Mouse (Mus musculus): ENCODE measurements around the gene Atf7ip.

DNA sequence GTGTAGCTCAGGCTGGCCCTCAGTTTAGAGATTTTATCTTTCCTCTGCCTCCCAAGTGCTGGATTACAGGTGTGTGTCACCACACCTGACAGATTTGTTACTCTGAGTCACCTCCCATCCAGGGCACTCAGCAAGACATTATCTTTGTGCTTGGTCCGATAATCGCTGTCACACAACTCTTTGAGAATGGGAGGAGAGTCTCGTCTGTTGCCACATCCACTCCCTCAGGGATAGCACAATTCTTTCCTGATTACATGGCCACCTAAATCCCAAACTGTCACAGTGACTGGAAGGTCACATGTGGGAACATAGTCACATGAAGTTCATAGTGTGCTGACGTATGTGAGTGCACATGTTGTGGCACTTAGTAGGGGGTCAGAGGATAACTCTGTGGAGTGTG, 152.3 kb downstream of the Atf7ip start:
- TF ChIP-seq CTCF (IDR thresholded peaks at IDR 0.05; ENCODE audit: control insufficient read depth, insufficient read depth, insufficient read length) (no peak), MYOD1 (IDR thresholded peaks at IDR 0.05; ENCODE audit: control insufficient read depth, insufficient read length, low read depth) (no peak), MAX (IDR thresholded peaks at IDR 0.05) (no peak)
